Comparison of ENCODE assay signal across 31 mouse cellular contexts in the genomic region with DNA sequence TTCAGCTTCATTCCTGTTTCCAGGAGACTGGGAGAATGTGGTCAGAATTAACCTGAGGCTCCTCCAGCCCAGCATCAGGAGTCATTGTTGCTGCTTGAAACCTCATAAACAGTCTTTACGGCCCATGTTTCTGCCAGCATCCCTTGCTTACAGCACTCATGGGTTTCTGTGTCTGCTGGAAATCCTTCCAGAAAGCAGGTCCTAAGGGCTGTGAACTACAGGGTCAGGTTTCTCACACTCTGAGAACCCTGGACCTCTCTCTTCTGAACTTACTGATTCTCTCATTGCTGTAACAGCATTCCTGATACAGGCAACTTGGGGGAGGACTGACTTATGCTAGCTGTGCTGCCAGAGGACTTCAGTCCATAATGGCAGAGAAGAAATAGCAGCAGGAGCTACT.
"Had no signal": no experiment of that assay in that cellular context is flagged by ENCODE, and none has a peak within 500 bp of the region (broad histone marks: within the 10 kb centered on the region; RNA-seq: fewer than 3 reads in every experiment).

No protein-coding gene starts in this region.

- H3K27me3 ChIP-seq: limb, embryonic 13.5 days; limb, embryonic 15.5 days; liver, embryonic 12.5 days; liver, embryonic 13.5 days; liver, embryonic 15.5 days; lung, embryonic 15.5 days; megakaryocyte, embryonic 14.5 days; midbrain, embryonic 12.5 days; midbrain, embryonic 13.5 days; midbrain, embryonic 15.5 days; neural tube, embryonic 12.5 days; neural tube, embryonic 13.5 days had no signal

- H3K36me3 ChIP-seq: limb, embryonic 15.5 days; liver, embryonic 12.5 days; liver, embryonic 13.5 days; liver, embryonic 15.5 days; lung, embryonic 15.5 days; midbrain, embryonic 12.5 days; midbrain, embryonic 13.5 days; midbrain, embryonic 15.5 days; neural tube, embryonic 12.5 days; neural tube, embryonic 13.5 days had no signal

- H3K9ac ChIP-seq: limb, embryonic 13.5 days; limb, embryonic 15.5 days; liver, embryonic 12.5 days; liver, embryonic 13.5 days; liver, embryonic 14.5 days; liver, embryonic 15.5 days; liver, postnatal 0 days; lung, embryonic 14.5 days; lung, embryonic 15.5 days; midbrain, embryonic 12.5 days; midbrain, embryonic 13.5 days; midbrain, embryonic 15.5 days; neural tube, embryonic 12.5 days; neural tube, embryonic 13.5 days had no signal

- H3K4me1 ChIP-seq: liver, embryonic 12.5 days; liver, embryonic 13.5 days; liver, embryonic 15.5 days; midbrain, embryonic 15.5 days had no signal

- DNase-seq: left cerebral cortex, postnatal 4 days; liver; liver, embryonic 13.5 days; liver, postnatal 0 days; lung, adult 18-20 months; lung, adult 2 months; lung, embryonic 14.5 days; lung, postnatal 10 days; lung, postnatal 14 days; lung, postnatal 36 days; lung, postnatal 4 days; midbrain, embryonic 14.5 days had no signal

- H3K4me2 ChIP-seq: limb, embryonic 13.5 days; limb, embryonic 15.5 days; liver, embryonic 11.5 days; liver, embryonic 12.5 days; liver, embryonic 13.5 days; liver, embryonic 15.5 days; lung, embryonic 14.5 days; lung, embryonic 15.5 days; midbrain, embryonic 12.5 days; midbrain, embryonic 13.5 days; midbrain, embryonic 15.5 days; neural tube, embryonic 12.5 days; neural tube, embryonic 13.5 days had no signal

- H3K4me3 ChIP-seq: left cerebral cortex, adult 2 months; limb, embryonic 13.5 days; limb, embryonic 15.5 days; liver, embryonic 12.5 days; liver, embryonic 13.5 days; liver, embryonic 15.5 days; lung, embryonic 15.5 days; megakaryocyte, embryonic 14.5 days; midbrain, embryonic 10.5 days; midbrain, embryonic 12.5 days; midbrain, embryonic 13.5 days; midbrain, embryonic 15.5 days; myocyte; neural tube, embryonic 12.5 days; neural tube, embryonic 13.5 days had no signal

- ATAC-seq: liver, embryonic 12.5 days; liver, postnatal 0 days; lung, postnatal 0 days; midbrain, embryonic 13.5 days; midbrain, embryonic 15.5 days; midbrain, embryonic 16.5 days had no signal

- H3K9me3 ChIP-seq: limb, embryonic 15.5 days; liver, embryonic 12.5 days; liver, embryonic 13.5 days; liver, embryonic 15.5 days; lung, embryonic 15.5 days; megakaryocyte, embryonic 14.5 days; midbrain, embryonic 10.5 days; midbrain, embryonic 15.5 days; neural tube, embryonic 12.5 days had no signal

- H3K27ac ChIP-seq: left cerebral cortex, adult 2 months; limb, embryonic 13.5 days; limb, embryonic 15.5 days; liver, embryonic 12.5 days; liver, embryonic 13.5 days; liver, embryonic 14.5 days; liver, embryonic 15.5 days; lung, embryonic 15.5 days; macrophage; midbrain, embryonic 10.5 days; midbrain, embryonic 12.5 days; midbrain, embryonic 13.5 days; midbrain, embryonic 15.5 days; neural tube, embryonic 12.5 days; neural tube, embryonic 13.5 days had no signal
